Mouse (Mus musculus) thymus, postnatal 10 days (tissue): Measurements from ENCODE around the gene Ribc2.

ENCODE experiments used
- DNase-seq, 2 experiments: peaks; one replicate each; pipeline ENCODE4 v3.0.0; 2021; ENCODE audit warnings: low spot score in 2 of 2

Ribc2 gene

GRCm38 (mm10) chr15:85179528-85180180 lies 47.8 kb downstream of the Ribc2 start:
- DNase-seq, result no peak

DNA sequence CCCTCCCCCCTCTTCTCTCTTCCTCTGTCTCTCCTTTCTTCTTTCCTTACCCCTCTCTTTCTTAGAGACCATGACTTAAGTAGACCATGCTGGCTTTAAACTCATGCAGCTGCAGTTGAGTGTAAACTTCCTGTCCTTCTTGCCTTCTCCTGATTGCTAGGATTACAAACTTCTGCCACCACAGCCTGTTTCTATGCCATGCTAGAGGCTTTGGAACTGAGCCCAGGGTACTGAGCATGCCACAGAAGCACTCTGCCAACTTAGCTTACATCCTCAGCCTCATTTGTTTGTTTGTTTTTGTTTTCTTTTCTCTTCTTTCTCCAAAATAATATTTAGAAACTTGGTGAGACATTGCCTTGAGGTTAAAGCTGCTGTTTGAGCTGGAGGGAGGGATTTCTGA lies 48.5 kb downstream of the Ribc2 start:
- no peak for DNase-seq

- no peak for DNase-seq
Measured at GRCm38 (mm10) chr15:85182063-85182462, 50.2 kb downstream of the Ribc2 start.

DNA sequence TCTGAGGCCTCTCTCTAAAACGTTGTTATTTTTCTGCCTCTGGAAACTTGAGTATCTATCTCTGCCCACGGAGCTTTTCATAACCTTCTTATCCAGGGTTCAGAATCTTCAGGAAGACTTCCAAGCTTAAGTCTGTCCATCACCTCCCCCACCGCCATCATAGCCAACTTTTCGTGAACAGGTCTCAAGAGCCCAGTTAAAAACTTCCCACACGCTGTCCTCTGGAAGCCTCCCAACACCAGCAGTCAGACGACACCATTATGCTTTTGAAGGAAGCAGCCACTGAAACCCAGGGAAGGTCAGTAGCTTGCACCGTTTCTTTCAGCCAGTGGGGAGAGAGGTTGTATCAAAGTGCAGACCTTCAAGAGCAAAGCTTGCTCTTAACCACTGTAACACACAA lies 55.0 kb downstream of the Ribc2 start:
- DNase-seq, result no peak

- no peak for DNase-seq
Measured at GRCm38 (mm10) chr15:85188167-85188778, 56.4 kb downstream of the Ribc2 start.
